Mouse (Mus musculus): ENCODE measurements around the gene Rbm39. TPM values are rescaled to one million over a fixed set of nuclear protein-coding genes. Genes with fewer than 3 reads are reported as not detected.

Gene Rbm39
- 639 and 715 TPM in 2 replicates for polyA plus RNA-seq (2014; fragmentation: Nextera tagmentation; extraction: Ambion mirVana)

DNA sequence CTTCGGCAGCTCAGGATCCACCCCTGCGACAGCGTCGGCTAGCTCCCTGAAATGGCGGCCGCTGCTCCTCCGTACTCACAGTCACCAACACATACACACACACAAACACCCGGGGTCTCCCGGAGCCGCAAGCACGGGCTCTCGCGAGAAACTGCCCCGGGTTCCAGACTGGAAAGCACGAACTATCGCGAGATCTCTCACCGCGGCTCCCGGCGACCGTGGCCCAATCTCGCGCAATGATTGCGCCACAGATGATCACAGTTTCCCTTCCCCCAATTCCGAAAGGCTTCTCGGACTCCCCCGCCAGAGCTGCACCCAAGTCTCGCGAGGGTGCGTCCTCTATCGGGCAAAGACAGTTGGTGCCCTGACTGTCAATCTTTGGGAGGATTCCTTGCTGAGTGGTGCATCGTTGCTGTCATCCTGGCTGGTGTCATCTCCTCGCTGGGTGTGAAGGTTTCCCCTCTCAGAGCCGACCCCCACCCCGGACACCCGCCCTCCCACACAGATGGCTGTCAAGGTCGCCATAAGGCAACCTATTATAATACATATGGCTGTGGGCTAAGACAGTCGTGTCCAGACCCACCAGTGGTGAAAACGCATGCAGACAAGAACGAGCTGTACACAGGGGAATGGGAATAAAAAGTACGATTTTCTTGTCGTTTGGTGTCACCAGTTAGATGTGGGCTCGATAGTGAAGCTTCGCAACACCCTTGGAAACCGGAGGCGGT lies at the start of gene Rbm39:
Rbm39 (minus strand) TSS at position 145 of the 728 bp plus-strand sequence.
- peaks cover 2% of the 10 kb centered on the region; the same call in 1 of the 2 replicates for H3K36me3 ChIP-seq (ENCODE audit: control insufficient read depth, insufficient read depth, low read length)
- H3K4me1 ChIP-seq (replicated peaks; ENCODE audit: control insufficient read depth, insufficient read depth, low read length), result peaks cover 2% of the 10 kb centered on the region
- under 1% methylated on average over 47 of the region's 47 CpGs for WGBS
- H3K9ac ChIP-seq (ENCODE audit: low read depth, low read length), result peak within 1 kb of the TSS; percentile 100
- H3K27me3 ChIP-seq (ENCODE audit: control insufficient read depth, insufficient read depth, low read length), result no peaks in the 10 kb centered on the region
- H3K9me3 ChIP-seq (ENCODE audit: control insufficient read depth, low read length), result no peaks in the 10 kb centered on the region
- peak; percentile 96 for ATAC-seq (ENCODE audit: low FRiP score)
- H3K27ac ChIP-seq (ENCODE audit: low read depth, low read length), result peak within 1 kb of the TSS; percentile 97
- peak; percentile 100 for DNase-seq (ENCODE audit: low spot score)
- H3K4me3 ChIP-seq (ENCODE audit: low read depth, low read length), result peak within 1 kb of the TSS; percentile 99
- H3K4me2 ChIP-seq (replicated peaks; ENCODE audit: low read depth, low read length), result peak within 1 kb of the TSS; percentile 84

DNA sequence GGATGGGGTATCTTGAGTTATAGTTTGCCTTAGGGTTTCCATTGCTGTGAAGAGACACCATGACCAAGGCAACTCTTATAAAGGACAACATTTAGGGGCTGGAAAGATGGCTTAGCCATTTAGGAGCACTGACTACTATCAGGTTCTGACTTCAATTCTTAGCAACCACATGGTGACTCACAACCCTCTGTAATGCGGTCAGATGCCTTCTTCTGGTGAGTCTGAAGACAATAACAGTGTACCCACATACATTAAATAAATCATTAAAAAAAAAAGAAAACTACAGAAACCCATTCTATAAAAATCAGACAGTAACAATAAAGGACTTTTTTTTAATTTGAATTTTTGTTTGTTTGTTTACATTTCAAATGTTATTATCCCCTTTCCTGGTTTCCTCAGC lies 49.1 kb upstream of the Rbm39 start:
- H3K4me1 ChIP-seq (replicated peaks; ENCODE audit: control insufficient read depth, insufficient read depth, low read length), result no peaks in the 10 kb centered on the region
- no peak overlapping the region for H3K4me2 ChIP-seq (replicated peaks; ENCODE audit: low read depth, low read length)
- WGBS, result 96% methylated on average over 1 of the region's 1 CpGs
- H3K36me3 ChIP-seq (ENCODE audit: control insufficient read depth, insufficient read depth, low read length), result peaks cover 9% of the 10 kb centered on the region; the same call in 1 of the 2 replicates
- no peak for DNase-seq (ENCODE audit: low spot score)
- no peak overlapping the region for H3K4me3 ChIP-seq (ENCODE audit: low read depth, low read length)
- ATAC-seq (ENCODE audit: low FRiP score), result no peak
- no peaks in the 10 kb centered on the region for H3K9me3 ChIP-seq (ENCODE audit: control insufficient read depth, low read length)
- no peaks in the 10 kb centered on the region for H3K27me3 ChIP-seq (ENCODE audit: control insufficient read depth, insufficient read depth, low read length)
- H3K27ac ChIP-seq (ENCODE audit: low read depth, low read length), result no peak overlapping the region
- no peak overlapping the region for H3K9ac ChIP-seq (ENCODE audit: low read depth, low read length)

DNA sequence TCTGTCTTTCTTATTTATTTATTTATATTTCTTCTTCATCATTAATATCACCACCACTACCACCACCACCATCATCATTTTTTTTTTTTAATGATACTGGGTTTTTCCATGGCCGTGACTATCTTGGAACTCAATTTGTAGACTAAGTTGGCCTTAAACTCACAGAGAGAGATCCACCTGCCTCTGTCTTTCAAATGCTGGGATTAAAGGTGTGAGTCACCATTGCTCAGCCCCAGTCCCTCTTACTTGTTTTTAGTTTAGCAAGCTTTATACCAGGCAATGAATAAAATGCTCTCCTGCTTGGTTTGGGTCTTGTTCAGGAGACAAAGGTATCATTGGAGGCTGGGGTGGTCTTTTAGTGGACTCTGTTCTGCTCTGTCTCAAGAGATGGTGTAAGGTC lies 47.7 kb upstream of the Rbm39 start:
- ATAC-seq (ENCODE audit: low FRiP score) (no peak), DNase-seq (ENCODE audit: low spot score) (no peak)
- Histone ChIP-seq H3K9me3 (ENCODE audit: control insufficient read depth, low read length) (no peaks in the 10 kb centered on the region), H3K27ac (ENCODE audit: low read depth, low read length) (no peak overlapping the region), H3K27me3 (ENCODE audit: control insufficient read depth, insufficient read depth, low read length) (no peaks in the 10 kb centered on the region), H3K4me1 (replicated peaks; ENCODE audit: control insufficient read depth, insufficient read depth, low read length) (no peaks in the 10 kb centered on the region), H3K36me3 (ENCODE audit: control insufficient read depth, insufficient read depth, low read length) (peaks cover 9% of the 10 kb centered on the region; the same call in 1 of the 2 replicates), H3K4me2 (replicated peaks; ENCODE audit: low read depth, low read length) (no peak overlapping the region), H3K9ac (ENCODE audit: low read depth, low read length) (no peak overlapping the region), H3K4me3 (ENCODE audit: low read depth, low read length) (no peak overlapping the region)
- 98% methylated on average over 1 of the region's 1 CpGs for WGBS

DNA sequence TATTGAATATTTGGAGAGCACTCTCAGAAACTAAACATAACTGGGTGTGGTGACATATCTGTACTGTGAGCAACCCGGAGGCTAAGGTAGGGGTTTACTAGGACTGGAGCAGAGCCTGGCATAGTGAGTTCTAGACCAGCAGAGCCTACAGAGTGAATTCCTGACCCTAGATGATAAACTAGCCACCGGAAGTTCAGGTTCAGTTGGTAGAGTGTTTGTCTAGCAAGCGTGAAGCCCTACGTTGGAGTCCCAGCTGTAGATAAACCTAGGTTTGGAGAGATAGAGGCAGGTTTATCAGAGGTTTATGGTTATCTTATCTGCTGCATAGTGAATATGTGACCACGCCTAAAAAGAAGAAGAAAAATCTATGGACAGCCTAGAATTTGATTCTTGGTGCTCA lies 44.0 kb upstream of the Rbm39 start:
- H3K4me2 ChIP-seq (replicated peaks; ENCODE audit: low read depth, low read length), result no peak overlapping the region
- no peaks in the 10 kb centered on the region for H3K27me3 ChIP-seq (ENCODE audit: control insufficient read depth, insufficient read depth, low read length)
- H3K27ac ChIP-seq (ENCODE audit: low read depth, low read length), result no peak overlapping the region
- H3K9me3 ChIP-seq (ENCODE audit: control insufficient read depth, low read length), result no peaks in the 10 kb centered on the region
- H3K4me3 ChIP-seq (ENCODE audit: low read depth, low read length), result no peak overlapping the region
- 0 out of 2 replicates have a peak, but pooled peaks cover 6% of the 10 kb centered on the region for H3K36me3 ChIP-seq (ENCODE audit: control insufficient read depth, insufficient read depth, low read length)
- H3K9ac ChIP-seq (ENCODE audit: low read depth, low read length), result no peak overlapping the region
- 96% methylated on average over 5 of the region's 5 CpGs for WGBS
- ATAC-seq (ENCODE audit: low FRiP score) (no peak), DNase-seq (ENCODE audit: low spot score) (no peak)
- no peaks in the 10 kb centered on the region for H3K4me1 ChIP-seq (replicated peaks; ENCODE audit: control insufficient read depth, insufficient read depth, low read length)

DNA sequence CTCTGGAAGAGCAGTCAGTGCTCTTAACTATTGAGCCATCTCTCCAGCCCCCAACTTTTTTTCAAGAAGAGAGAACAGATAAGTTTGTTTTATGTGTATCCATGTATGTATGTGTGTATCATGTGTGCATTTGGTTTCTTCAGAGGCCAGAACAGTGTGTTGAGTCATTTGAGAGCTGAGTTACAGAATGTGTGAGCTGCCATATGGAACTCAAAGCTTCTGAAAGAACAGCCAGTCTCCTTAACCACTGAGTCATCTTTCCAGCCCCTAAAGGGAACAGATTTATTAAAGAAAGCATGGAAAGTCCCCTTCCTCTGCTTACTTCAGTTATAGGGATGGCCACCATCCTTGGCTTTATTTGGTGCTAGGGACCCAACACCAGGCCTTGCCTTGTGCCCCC lies 42.1 kb upstream of the Rbm39 start:
- Histone ChIP-seq H3K36me3 (ENCODE audit: control insufficient read depth, insufficient read depth, low read length) (0 out of 2 replicates have a peak, but pooled peaks cover 6% of the 10 kb centered on the region), H3K27ac (ENCODE audit: low read depth, low read length) (no peak overlapping the region), H3K4me2 (replicated peaks; ENCODE audit: low read depth, low read length) (no peak overlapping the region), H3K9me3 (ENCODE audit: control insufficient read depth, low read length) (no peaks in the 10 kb centered on the region), H3K4me1 (replicated peaks; ENCODE audit: control insufficient read depth, insufficient read depth, low read length) (no peaks in the 10 kb centered on the region), H3K27me3 (ENCODE audit: control insufficient read depth, insufficient read depth, low read length) (no peaks in the 10 kb centered on the region), H3K9ac (ENCODE audit: low read depth, low read length) (no peak overlapping the region), H3K4me3 (ENCODE audit: low read depth, low read length) (no peak overlapping the region)
- no peak for ATAC-seq (ENCODE audit: low FRiP score)
- no peak for DNase-seq (ENCODE audit: low spot score)

DNA sequence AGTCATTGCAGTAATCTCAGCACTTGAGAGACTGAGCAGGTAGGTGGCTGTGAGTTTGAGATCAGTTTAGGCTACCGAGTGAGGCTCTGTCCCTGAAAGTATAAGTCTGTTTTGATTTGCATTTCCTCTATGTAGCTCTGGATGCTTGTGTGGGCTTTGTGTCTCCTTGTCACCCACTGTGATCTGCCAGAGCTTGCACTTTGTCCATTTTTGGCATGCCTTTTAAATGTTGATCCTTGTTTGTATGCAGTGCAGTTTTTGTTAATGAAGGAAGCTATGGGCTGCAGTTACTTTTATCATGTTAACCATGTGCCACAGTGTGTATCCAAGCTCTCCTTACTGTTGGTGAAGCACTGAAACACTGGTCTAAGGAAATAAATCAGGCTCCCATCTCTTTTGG lies 37.7 kb upstream of the Rbm39 start:
- Histone ChIP-seq H3K4me2 (replicated peaks; ENCODE audit: low read depth, low read length) (no peak overlapping the region), H3K9me3 (ENCODE audit: control insufficient read depth, low read length) (no peaks in the 10 kb centered on the region), H3K27me3 (ENCODE audit: control insufficient read depth, insufficient read depth, low read length) (no peaks in the 10 kb centered on the region), H3K27ac (ENCODE audit: low read depth, low read length) (no peak overlapping the region), H3K9ac (ENCODE audit: low read depth, low read length) (no peak overlapping the region), H3K4me1 (replicated peaks; ENCODE audit: control insufficient read depth, insufficient read depth, low read length) (no peaks in the 10 kb centered on the region), H3K4me3 (ENCODE audit: low read depth, low read length) (no peak overlapping the region), H3K36me3 (ENCODE audit: control insufficient read depth, insufficient read depth, low read length) (0 out of 2 replicates have a peak, but pooled peaks cover 2% of the 10 kb centered on the region)
- ATAC-seq (ENCODE audit: low FRiP score) (no peak), DNase-seq (ENCODE audit: low spot score) (no peak)
- 58% methylated on average over 1 of the region's 1 CpGs for WGBS

DNA sequence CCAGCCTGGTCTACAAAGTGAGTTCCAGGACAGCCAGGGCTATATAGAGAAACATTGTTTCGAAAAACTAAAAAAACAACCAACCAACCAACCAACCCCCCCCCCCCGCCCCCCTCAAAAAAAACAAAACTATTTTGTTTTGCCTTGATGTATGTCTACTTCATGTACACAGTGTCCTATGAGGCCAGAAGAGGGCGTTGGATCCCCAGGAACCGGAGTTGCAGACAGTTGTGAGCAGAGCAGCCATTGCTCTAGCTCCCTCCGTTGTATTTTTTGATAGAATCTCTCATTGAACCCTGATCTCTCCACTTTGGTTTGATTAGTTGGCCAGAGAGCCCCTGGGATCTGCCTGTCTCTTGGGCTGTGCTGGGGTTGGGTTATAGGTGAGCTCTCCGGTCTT lies 23.9 kb upstream of the Rbm39 start:
- WGBS, result 85% methylated on average over 6 of the region's 6 CpGs
- ATAC-seq (ENCODE audit: low FRiP score), result no peak
- H3K36me3 ChIP-seq (ENCODE audit: control insufficient read depth, insufficient read depth, low read length), result 0 out of 2 replicates have a peak, but pooled peaks cover 6% of the 10 kb centered on the region

DNA sequence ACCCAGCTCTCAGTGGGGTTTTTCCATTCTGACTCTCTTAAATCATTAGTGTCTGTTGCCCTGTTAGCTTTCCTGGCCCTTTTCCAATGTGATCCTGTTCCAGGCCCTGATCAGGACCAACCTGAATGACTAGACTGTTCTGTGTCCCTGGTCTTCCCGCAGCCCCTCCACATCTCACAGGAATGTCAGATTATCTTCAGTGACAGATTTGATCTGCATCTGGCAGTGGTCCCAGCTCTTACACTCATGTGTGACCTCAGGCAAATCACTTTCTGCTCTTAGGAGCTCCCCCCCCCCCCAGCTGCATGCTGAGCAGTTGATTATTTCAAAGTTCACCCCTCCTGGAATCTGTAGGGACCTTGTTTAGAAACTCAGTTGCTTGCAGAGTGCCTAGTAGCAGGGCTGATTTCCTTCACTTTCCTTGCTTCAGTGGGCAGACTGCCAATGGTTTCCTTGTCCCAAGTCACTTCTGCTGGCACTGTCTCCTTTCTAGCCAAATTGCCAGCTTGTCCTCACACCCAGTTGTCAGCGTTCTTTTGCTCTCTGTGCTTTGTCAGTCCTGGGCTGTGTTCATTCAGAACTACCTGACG lies 22.9 kb upstream of the Rbm39 start:
- H3K4me3 ChIP-seq (ENCODE audit: low read depth, low read length), result no peak overlapping the region
- DNase-seq (ENCODE audit: low spot score) (no peak), ATAC-seq (ENCODE audit: low FRiP score) (no peak)
- no peak overlapping the region for H3K4me2 ChIP-seq (replicated peaks; ENCODE audit: low read depth, low read length)
- no peaks in the 10 kb centered on the region for H3K27me3 ChIP-seq (ENCODE audit: control insufficient read depth, insufficient read depth, low read length)
- 0 out of 2 replicates have a peak, but pooled peaks cover 6% of the 10 kb centered on the region for H3K36me3 ChIP-seq (ENCODE audit: control insufficient read depth, insufficient read depth, low read length)
- WGBS, result 86% methylated on average over 3 of the region's 3 CpGs
- H3K4me1 ChIP-seq (replicated peaks; ENCODE audit: control insufficient read depth, insufficient read depth, low read length), result no peaks in the 10 kb centered on the region
- H3K9me3 ChIP-seq (ENCODE audit: control insufficient read depth, low read length), result no peaks in the 10 kb centered on the region
- no peak overlapping the region for H3K9ac ChIP-seq (ENCODE audit: low read depth, low read length)
- peak overlapping the region; percentile 7; the same call in 1 of the 2 replicates for H3K27ac ChIP-seq (ENCODE audit: low read depth, low read length)

More for the DNA sequence above, 23.9 kb upstream of the Rbm39 start:
- H3K9ac ChIP-seq (ENCODE audit: low read depth, low read length), result no peak overlapping the region
- DNase-seq (ENCODE audit: low spot score), result no peak
- H3K9me3 ChIP-seq (ENCODE audit: control insufficient read depth, low read length), result no peaks in the 10 kb centered on the region
- no peak overlapping the region for H3K27ac ChIP-seq (ENCODE audit: low read depth, low read length)
- no peak overlapping the region for H3K4me2 ChIP-seq (replicated peaks; ENCODE audit: low read depth, low read length)
- H3K4me3 ChIP-seq (ENCODE audit: low read depth, low read length), result no peak overlapping the region
- H3K27me3 ChIP-seq (ENCODE audit: control insufficient read depth, insufficient read depth, low read length), result no peaks in the 10 kb centered on the region
- no peaks in the 10 kb centered on the region for H3K4me1 ChIP-seq (replicated peaks; ENCODE audit: control insufficient read depth, insufficient read depth, low read length)

DNA sequence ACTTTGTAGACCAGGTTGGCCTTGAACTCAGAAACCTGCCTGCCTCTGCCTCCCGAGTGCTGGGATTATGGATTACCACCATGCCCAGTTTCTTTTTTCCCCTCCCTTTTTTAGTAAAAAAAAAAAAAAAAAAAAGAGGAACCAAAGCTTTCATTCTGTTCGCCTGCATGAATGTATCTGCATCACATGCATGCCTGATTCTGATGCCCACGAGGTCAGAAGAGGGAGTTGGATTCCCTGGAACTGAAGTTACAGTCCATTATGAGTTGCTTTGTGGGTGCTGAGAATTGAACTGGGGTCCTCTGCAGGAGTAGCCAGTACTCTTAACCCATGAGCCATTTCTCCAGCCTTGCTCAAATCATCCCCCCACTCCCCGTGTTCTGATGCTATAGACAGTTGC lies 21.4 kb upstream of the Rbm39 start:
- no peak for ATAC-seq (ENCODE audit: low FRiP score)
- DNase-seq (ENCODE audit: low spot score), result no peak
- Histone ChIP-seq H3K4me1 (replicated peaks; ENCODE audit: control insufficient read depth, insufficient read depth, low read length) (no peaks in the 10 kb centered on the region), H3K9ac (ENCODE audit: low read depth, low read length) (no peak overlapping the region), H3K9me3 (ENCODE audit: control insufficient read depth, low read length) (no peaks in the 10 kb centered on the region), H3K27ac (ENCODE audit: low read depth, low read length) (no peak overlapping the region), H3K4me3 (ENCODE audit: low read depth, low read length) (no peak overlapping the region), H3K4me2 (replicated peaks; ENCODE audit: low read depth, low read length) (no peak overlapping the region), H3K36me3 (ENCODE audit: control insufficient read depth, insufficient read depth, low read length) (0 out of 2 replicates have a peak, but pooled peaks cover 6% of the 10 kb centered on the region), H3K27me3 (ENCODE audit: control insufficient read depth, insufficient read depth, low read length) (no peaks in the 10 kb centered on the region)
- 94% methylated on average over 4 of the region's 4 CpGs for WGBS
